Mouse (Mus musculus): ENCODE measurements around the gene Gm11361. TPM values are rescaled to one million over a fixed set of nuclear protein-coding genes. Genes with fewer than 3 reads are reported as not detected.

Gene Gm11361
- polyA plus RNA-seq (2015; fragmentation: Nextera tagmentation; extraction: Ambion mirVana): 7.1 and 9.7 TPM in 2 replicates

- H3K36me3 ChIP-seq (ENCODE audit: insufficient read depth, low read length): no peaks in the 10 kb centered on the region
- DNase-seq (ENCODE audit: low spot score): no peak
- H3K27ac ChIP-seq: no peak within 1 kb of the TSS
- no peak for TF ChIP-seq CTCF (IDR thresholded peaks at IDR 0.05; ENCODE audit: low read depth)
- 98% methylated on average over 3 of the region's 3 CpGs for WGBS
- H3K4me1 ChIP-seq (replicated peaks; ENCODE audit: insufficient read depth, low read length): no peaks in the 10 kb centered on the region
- H3K9me3 ChIP-seq (replicated peaks; ENCODE audit: low read length): no peaks in the 10 kb centered on the region
- no peak within 1 kb of the TSS for H3K9ac ChIP-seq (ENCODE audit: low read depth, low read length)
- no peaks in the 10 kb centered on the region for H3K27me3 ChIP-seq (ENCODE audit: insufficient read depth, low read length)
- H3K4me3 ChIP-seq (replicated peaks; ENCODE audit: low read depth, low read length): no peak within 1 kb of the TSS
- no peak for ATAC-seq (replicated peaks; ENCODE audit: low FRiP score, low read depth)
- no peak within 1 kb of the TSS for H3K4me2 ChIP-seq (ENCODE audit: low read length)
Measured at GRCm38 (mm10) chr13:28257228-28257627, at the start of gene Gm11361. Gene Gm11361 (plus strand): TSS chr13:28257528.

- WGBS: 21% methylated on average over 1 of the region's 1 CpGs
- Histone ChIP-seq H3K36me3 (ENCODE audit: insufficient read depth, low read length) (no peaks in the 10 kb centered on the region), H3K9ac (ENCODE audit: low read depth, low read length) (no peak overlapping the region), H3K4me3 (replicated peaks; ENCODE audit: low read depth, low read length) (no peak overlapping the region), H3K27ac (no peak overlapping the region), H3K4me1 (replicated peaks; ENCODE audit: insufficient read depth, low read length) (no peaks in the 10 kb centered on the region), H3K9me3 (replicated peaks; ENCODE audit: low read length) (no peaks in the 10 kb centered on the region), H3K27me3 (ENCODE audit: insufficient read depth, low read length) (no peaks in the 10 kb centered on the region), H3K4me2 (ENCODE audit: low read length) (no peak overlapping the region)
- peak; percentile 66 for TF ChIP-seq CTCF (IDR thresholded peaks at IDR 0.05; ENCODE audit: low read depth)
- no peak for ATAC-seq (replicated peaks; ENCODE audit: low FRiP score, low read depth)
- DNase-seq (ENCODE audit: low spot score): peak; percentile 54
Measured at GRCm38 (mm10) chr13:28264399-28264798, 7.1 kb downstream of the Gm11361 start.

- no peak for TF ChIP-seq CTCF (IDR thresholded peaks at IDR 0.05; ENCODE audit: low read depth)
- H3K27ac ChIP-seq: no peak overlapping the region
- H3K36me3 ChIP-seq (ENCODE audit: insufficient read depth, low read length): no peaks in the 10 kb centered on the region
- no peak overlapping the region for H3K4me3 ChIP-seq (replicated peaks; ENCODE audit: low read depth, low read length)
- WGBS: 92% methylated on average over 3 of the region's 3 CpGs
- ATAC-seq (replicated peaks; ENCODE audit: low FRiP score, low read depth): no peak
- H3K9me3 ChIP-seq (replicated peaks; ENCODE audit: low read length): no peaks in the 10 kb centered on the region
- H3K9ac ChIP-seq (ENCODE audit: low read depth, low read length): no peak overlapping the region
- H3K27me3 ChIP-seq (ENCODE audit: insufficient read depth, low read length): no peaks in the 10 kb centered on the region
- H3K4me1 ChIP-seq (replicated peaks; ENCODE audit: insufficient read depth, low read length): no peaks in the 10 kb centered on the region
- H3K4me2 ChIP-seq (ENCODE audit: low read length): no peak overlapping the region
- DNase-seq (ENCODE audit: low spot score): no peak
Measured at GRCm38 (mm10) chr13:28287368-28287767, 30.0 kb downstream of the Gm11361 start.

- no peak overlapping the region for H3K4me2 ChIP-seq (ENCODE audit: low read length)
- no peak overlapping the region for H3K9ac ChIP-seq (ENCODE audit: low read depth, low read length)
- no peaks in the 10 kb centered on the region for H3K27me3 ChIP-seq (ENCODE audit: insufficient read depth, low read length)
- no peaks in the 10 kb centered on the region for H3K9me3 ChIP-seq (replicated peaks; ENCODE audit: low read length)
- H3K36me3 ChIP-seq (ENCODE audit: insufficient read depth, low read length): no peaks in the 10 kb centered on the region
- WGBS: 76% methylated on average over 4 of the region's 4 CpGs
- no peaks in the 10 kb centered on the region for H3K4me1 ChIP-seq (replicated peaks; ENCODE audit: insufficient read depth, low read length)
- ATAC-seq (replicated peaks; ENCODE audit: low FRiP score, low read depth) (no peak), DNase-seq (ENCODE audit: low spot score) (no peak)
- no peak overlapping the region for H3K27ac ChIP-seq
- no peak for TF ChIP-seq CTCF (IDR thresholded peaks at IDR 0.05; ENCODE audit: low read depth)
- no peak overlapping the region for H3K4me3 ChIP-seq (replicated peaks; ENCODE audit: low read depth, low read length)
Measured at GRCm38 (mm10) chr13:28294272-28294671, 36.9 kb downstream of the Gm11361 start.

- no peaks in the 10 kb centered on the region for H3K36me3 ChIP-seq (ENCODE audit: insufficient read depth, low read length)
- H3K27ac ChIP-seq: no peak overlapping the region
- no peak overlapping the region for H3K4me3 ChIP-seq (replicated peaks; ENCODE audit: low read depth, low read length)
- no peaks in the 10 kb centered on the region for H3K9me3 ChIP-seq (replicated peaks; ENCODE audit: low read length)
- no peak for TF ChIP-seq CTCF (IDR thresholded peaks at IDR 0.05; ENCODE audit: low read depth)
- no peaks in the 10 kb centered on the region for H3K4me1 ChIP-seq (replicated peaks; ENCODE audit: insufficient read depth, low read length)
- no peak overlapping the region for H3K9ac ChIP-seq (ENCODE audit: low read depth, low read length)
- H3K4me2 ChIP-seq (ENCODE audit: low read length): no peak overlapping the region
- 9% methylated on average over 3 of the region's 3 CpGs for WGBS
- no peak for ATAC-seq (replicated peaks; ENCODE audit: low FRiP score, low read depth)
- DNase-seq (ENCODE audit: low spot score): peak; percentile 44
- H3K27me3 ChIP-seq (ENCODE audit: insufficient read depth, low read length): no peaks in the 10 kb centered on the region
Measured at GRCm38 (mm10) chr13:28294757-28295361, 37.5 kb downstream of the Gm11361 start.

GRCm38 (mm10) chr13:28295492-28295891, 38.2 kb downstream of the Gm11361 start:
- DNase-seq (ENCODE audit: low spot score) (no peak), ATAC-seq (replicated peaks; ENCODE audit: low FRiP score, low read depth) (no peak)
- no peak overlapping the region for H3K4me2 ChIP-seq (ENCODE audit: low read length)
- 66% methylated on average over 5 of the region's 5 CpGs for WGBS
- TF ChIP-seq CTCF (IDR thresholded peaks at IDR 0.05; ENCODE audit: low read depth): no peak
- H3K36me3 ChIP-seq (ENCODE audit: insufficient read depth, low read length): no peaks in the 10 kb centered on the region
- no peak overlapping the region for H3K9ac ChIP-seq (ENCODE audit: low read depth, low read length)
- H3K4me3 ChIP-seq (replicated peaks; ENCODE audit: low read depth, low read length): no peak overlapping the region
- no peak overlapping the region for H3K27ac ChIP-seq
- no peaks in the 10 kb centered on the region for H3K9me3 ChIP-seq (replicated peaks; ENCODE audit: low read length)
- no peaks in the 10 kb centered on the region for H3K27me3 ChIP-seq (ENCODE audit: insufficient read depth, low read length)
- H3K4me1 ChIP-seq (replicated peaks; ENCODE audit: insufficient read depth, low read length): no peaks in the 10 kb centered on the region

- H3K36me3 ChIP-seq (ENCODE audit: insufficient read depth, low read length): no peaks in the 10 kb centered on the region
- WGBS: 81% methylated on average over 2 of the region's 2 CpGs
- TF ChIP-seq CTCF (IDR thresholded peaks at IDR 0.05; ENCODE audit: low read depth): no peak
- no peak overlapping the region for H3K27ac ChIP-seq
- no peak for ATAC-seq (replicated peaks; ENCODE audit: low FRiP score, low read depth)
- no peak overlapping the region for H3K4me2 ChIP-seq (ENCODE audit: low read length)
- no peak overlapping the region for H3K4me3 ChIP-seq (replicated peaks; ENCODE audit: low read depth, low read length)
- H3K4me1 ChIP-seq (replicated peaks; ENCODE audit: insufficient read depth, low read length): no peaks in the 10 kb centered on the region
- DNase-seq (ENCODE audit: low spot score): no peak
- no peaks in the 10 kb centered on the region for H3K9me3 ChIP-seq (replicated peaks; ENCODE audit: low read length)
- H3K27me3 ChIP-seq (ENCODE audit: insufficient read depth, low read length): no peaks in the 10 kb centered on the region
- H3K9ac ChIP-seq (ENCODE audit: low read depth, low read length): no peak overlapping the region
Measured at GRCm38 (mm10) chr13:28297098-28297497, 39.8 kb downstream of the Gm11361 start.
